Mouse (Mus musculus) forebrain, embryonic 13.5 days (tissue): Measurements from ENCODE around the gene Slc2a13. TPM values are rescaled to one million over a fixed set of nuclear protein-coding genes. Genes with fewer than 3 reads are reported as not detected.

Experiments
- ATAC-seq: fragments of 200-750 bp; cut with Nextera tagmentation; 2 replicates; pipeline ENCODE4 v1.8.0; 2017
- H3K27ac ChIP-seq: fragments of 300-500 bp; sonication (generic); 2 replicates; pipeline ENCODE4 v1.5.1; 2015; ENCODE audit warnings: inconsistent platforms, mild to moderate bottlenecking, moderate library complexity
- H3K27me3 ChIP-seq: fragments of 300-500 bp; sonication (generic); 2 replicates; pipeline ENCODE4 v1.6.1; 2015; ENCODE audit warnings: mild to moderate bottlenecking, inconsistent platforms
- H3K36me3 ChIP-seq: fragments of 300-500 bp; sonication (generic); 2 replicates; pipeline ENCODE4 v1.6.1; 2015; ENCODE audit warnings: mild to moderate bottlenecking, inconsistent platforms; ENCODE audit not compliant: poor library complexity, severe bottlenecking
- H3K4me1 ChIP-seq: fragments of 300-500 bp; sonication (generic); 2 replicates; pipeline ENCODE4 v1.6.1; 2015; ENCODE audit warnings: inconsistent platforms
- H3K4me2 ChIP-seq: fragments of 300-500 bp; sonication (generic); 2 replicates; pipeline ENCODE4 v1.6.1; 2015; ENCODE audit warnings: inconsistent platforms, mild to moderate bottlenecking, moderate library complexity
- H3K4me3 ChIP-seq: fragments of 300-500 bp; sonication (generic); 2 replicates; pipeline ENCODE4 v1.5.1; 2015; ENCODE audit warnings: mild to moderate bottlenecking, inconsistent platforms
- H3K9ac ChIP-seq: fragments of 300-500 bp; sonication (generic); 2 replicates; pipeline ENCODE4 v1.6.1; 2015; ENCODE audit warnings: mild to moderate bottlenecking, inconsistent platforms
- H3K9me3 ChIP-seq: fragments of 300-500 bp; sonication (generic); replicated peaks from 2 replicates; pipeline ENCODE4 v1.6.1; 2016; ENCODE audit warnings: inconsistent platforms
- whole genome bisulfite sequencing: fragments of 180-500 bp; shearing (Covaris S2); methylation state at CpG from one replicate; pipeline ENCODE4 v1.1.7; 2015; 5-methylcytosine and 5-hydroxymethylcytosine counted together
- polyA plus RNA-seq: library from polyadenylated mRNA; unstranded; fragments of >200 nt; fragmentation: Nextera tagmentation; extraction: Ambion mirVana; gene quantifications from 2 replicates; pipeline ENCODE4 v1.2.1, GENCODE M21; 2015

Gene Slc2a13
- polyA plus RNA-seq, 1 experiment from 2014 or later = 1.7 TPM

DNA sequence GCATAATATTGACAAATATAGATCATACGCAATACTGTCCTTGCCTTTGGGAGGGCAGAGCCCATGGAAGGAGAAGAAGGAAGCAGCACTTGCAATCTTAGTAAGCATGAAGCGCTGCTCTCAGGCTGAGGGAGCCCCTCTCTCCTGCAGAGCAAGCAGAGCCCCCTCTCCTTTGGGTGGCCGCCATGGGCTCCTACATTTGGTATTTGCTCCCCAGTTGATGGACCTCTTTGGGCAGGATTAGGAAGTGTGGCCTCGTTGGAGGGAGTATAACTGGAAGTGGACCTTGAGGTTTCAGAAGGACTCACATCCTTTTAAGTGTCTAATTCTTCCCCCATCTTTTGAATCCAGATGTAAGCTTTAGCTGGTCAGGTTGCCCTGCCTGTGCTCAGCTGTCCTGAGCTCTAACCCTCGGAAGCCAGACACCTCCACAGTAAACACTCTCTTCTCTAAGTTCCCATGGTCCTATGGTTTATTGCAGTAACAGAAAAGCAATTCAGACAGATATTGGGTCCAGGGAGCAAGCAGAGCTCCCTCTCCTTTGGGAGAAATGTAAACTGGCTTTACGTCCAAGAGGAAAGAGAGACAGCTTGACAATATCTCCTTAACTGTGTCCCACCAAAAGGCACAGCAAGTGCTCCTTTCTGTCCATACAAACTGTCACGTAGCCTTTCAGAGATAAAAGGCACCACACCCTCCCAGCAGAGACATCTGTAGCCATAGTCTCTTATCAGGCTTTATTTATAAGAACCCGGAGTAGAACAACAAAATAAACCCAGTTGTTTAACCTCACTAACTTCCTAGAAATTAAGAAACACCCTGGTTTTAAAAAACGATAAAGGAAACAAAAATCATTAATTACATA, 321.3 kb downstream of the Slc2a13 start:
- H3K9ac ChIP-seq = no peak overlapping the region
- 71% methylated on average over 9 of the region's 9 CpGs for WGBS
- no peak overlapping the region for H3K4me3 ChIP-seq
- no peaks in the 10 kb centered on the region for H3K9me3 ChIP-seq
- H3K4me2 ChIP-seq = no peak overlapping the region
- no peak overlapping the region for H3K27ac ChIP-seq
- no peaks in the 10 kb centered on the region for H3K36me3 ChIP-seq
- ATAC-seq = no peak
- H3K4me1 ChIP-seq = peaks cover 18% of the 10 kb centered on the region
- no peaks in the 10 kb centered on the region for H3K27me3 ChIP-seq

DNA sequence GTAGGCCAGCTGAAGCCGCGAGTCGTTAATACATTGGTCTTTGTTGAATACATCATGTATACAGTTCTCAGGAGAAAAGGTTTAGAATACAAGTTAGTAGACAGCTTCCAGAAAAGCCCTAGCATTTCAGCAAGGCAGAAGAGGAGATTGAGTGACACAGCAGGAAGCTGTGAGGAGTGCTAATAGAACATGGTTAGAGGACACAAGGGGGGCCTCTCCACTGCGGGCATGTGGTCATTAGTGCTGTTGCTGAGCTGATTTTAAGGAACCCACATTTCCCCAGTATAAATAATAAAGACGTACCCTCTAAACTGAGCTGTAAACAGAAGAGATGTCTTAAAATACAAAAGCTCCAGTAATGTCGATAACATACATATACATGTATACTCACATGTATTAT, 322.2 kb downstream of the Slc2a13 start:
- ATAC-seq = no peak; the same call in 1 of the 2 replicates
- no peak overlapping the region for H3K4me2 ChIP-seq
- peaks cover 18% of the 10 kb centered on the region for H3K4me1 ChIP-seq
- H3K9ac ChIP-seq = no peak overlapping the region
- no peak overlapping the region for H3K27ac ChIP-seq
- no peak overlapping the region for H3K4me3 ChIP-seq
- no peaks in the 10 kb centered on the region for H3K27me3 ChIP-seq
- H3K9me3 ChIP-seq = no peaks in the 10 kb centered on the region
- WGBS = 45% methylated on average over 6 of the region's 6 CpGs
- no peaks in the 10 kb centered on the region for H3K36me3 ChIP-seq

DNA sequence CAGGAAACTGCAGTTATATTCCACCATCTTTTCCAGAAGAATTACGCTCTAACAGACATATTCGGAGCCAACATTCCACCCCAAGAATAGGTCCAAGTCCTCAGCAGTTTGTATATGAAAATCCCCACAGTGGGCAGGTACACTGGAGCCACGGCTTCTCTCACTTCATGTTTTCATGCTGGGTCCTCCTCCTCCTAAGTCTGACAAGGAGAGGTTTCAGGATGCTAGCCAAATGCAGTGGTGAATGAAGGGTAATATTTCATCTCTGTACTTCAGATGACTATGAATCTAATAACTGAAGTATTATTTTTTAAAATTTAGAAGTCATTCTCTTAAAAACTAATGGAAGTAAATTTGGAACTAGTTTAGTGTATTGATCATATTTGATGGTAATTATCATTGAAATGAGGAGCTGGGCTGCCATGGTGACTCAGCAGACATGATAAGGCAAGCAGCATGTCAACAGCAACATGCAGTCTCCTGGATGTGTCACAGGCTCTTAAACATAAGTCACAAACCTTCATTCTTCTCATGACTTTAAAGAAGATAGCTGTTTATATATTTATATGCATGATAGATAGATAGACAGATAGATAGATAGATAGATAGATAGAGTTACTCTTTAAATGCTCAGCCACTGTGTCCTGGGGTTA, 332.3 kb downstream of the Slc2a13 start:
- Histone ChIP-seq H3K27me3 (no peaks in the 10 kb centered on the region), H3K36me3 (no peaks in the 10 kb centered on the region), H3K9me3 (no peaks in the 10 kb centered on the region), H3K4me3 (no peak overlapping the region), H3K4me1 (no peaks in the 10 kb centered on the region), H3K4me2 (no peak overlapping the region), H3K9ac (no peak overlapping the region), H3K27ac (no peak overlapping the region)
- ATAC-seq = no peak
- WGBS = 85% methylated on average over 3 of the region's 3 CpGs

DNA sequence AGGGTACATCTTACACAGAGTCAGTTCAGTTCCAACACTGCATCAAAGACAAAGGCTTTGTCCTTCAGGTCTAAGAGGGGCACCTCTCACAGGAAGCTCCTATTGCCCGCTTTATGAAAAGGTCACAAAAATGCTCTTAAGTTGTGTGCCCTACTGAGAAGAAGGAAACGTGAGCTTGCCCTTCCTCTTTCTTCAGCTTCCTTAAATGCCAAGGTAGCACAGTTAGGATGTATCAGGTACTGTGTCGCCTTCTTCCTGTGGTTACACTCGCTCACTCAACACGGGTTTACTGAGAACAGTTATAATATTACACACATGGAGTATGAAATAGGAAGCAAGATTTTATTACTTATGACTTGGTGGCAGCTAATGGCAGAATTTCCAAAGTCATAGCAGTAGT, 335.8 kb downstream of the Slc2a13 start:
- no peak for ATAC-seq
- H3K27ac ChIP-seq = no peak overlapping the region
- no peaks in the 10 kb centered on the region for H3K4me1 ChIP-seq
- no peak overlapping the region for H3K9ac ChIP-seq
- no peak overlapping the region for H3K4me3 ChIP-seq
- H3K36me3 ChIP-seq = no peaks in the 10 kb centered on the region
- 83% methylated on average over 5 of the region's 5 CpGs for WGBS
- H3K4me2 ChIP-seq = no peak overlapping the region
- no peaks in the 10 kb centered on the region for H3K27me3 ChIP-seq
- H3K9me3 ChIP-seq = no peaks in the 10 kb centered on the region

Other genes with a start within 250 kb of the Slc2a13 start
- gene Lrrk2, start 99.9 kb upstream of the Slc2a13 start, polyA plus RNA-seq = 1.4 and 1.9 TPM in 2 replicates